In genomic region chr7:138398182-138398793, GRCm38 (mm10) we compare ENCODE assay signal across 8 mouse cellular contexts. TPM values are rescaled to one million over a fixed set of nuclear protein-coding genes. Genes with fewer than 3 reads are reported as not detected.
DNase-seq lines count a peak whose midpoint lies in the region; ATAC-seq lines count a peak whose summit lies in the region.

No protein-coding gene starts in this region.

- H3K27ac ChIP-seq in intestine, embryonic 16.5 days (ENCODE audit: low read length): no peak overlapping the region
- peak overlapping the region; percentile 63 for H3K27ac ChIP-seq in midbrain, embryonic 12.5 days (replicated peaks)
- H3K27ac ChIP-seq in stomach, embryonic 16.5 days (ENCODE audit: low read length): no peak overlapping the region

- 2% methylated on average over 21 of the region's 21 CpGs for WGBS in intestine, embryonic 16.5 days
- 2% methylated on average over 21 of the region's 21 CpGs for WGBS in midbrain, embryonic 12.5 days
- 3% methylated on average over 21 of the region's 21 CpGs for WGBS in stomach, embryonic 16.5 days

- H3K4me3 ChIP-seq in intestine, embryonic 16.5 days (ENCODE audit: low read length): peak overlapping the region; percentile 48
- peak overlapping the region; percentile 74 for H3K4me3 ChIP-seq in midbrain, embryonic 12.5 days
- peak overlapping the region; percentile 39 for H3K4me3 ChIP-seq in stomach, embryonic 16.5 days (replicated peaks; ENCODE audit: low read length)

- DNase-seq in adrenal gland, postnatal 25 days: peak; percentile 55
- DNase-seq in cerebellum, postnatal 25 days: peak; percentile 94 to 98
- peak; percentile 73 to 77 for DNase-seq in frontal cortex, postnatal 36 days (ENCODE audit: low spot score in 2 of 2)
- peak; percentile 19 to 75 for DNase-seq in left cerebral cortex, adult 9 months (ENCODE audit: low spot score in 2 of 2)
- DNase-seq in spleen, postnatal 14 days (ENCODE audit: low spot score in 2 of 2): no peak

- peaks cover 9% of the 10 kb centered on the region for H3K4me1 ChIP-seq in intestine, embryonic 16.5 days (ENCODE audit: control insufficient read depth, insufficient read depth, low read length)
- H3K4me1 ChIP-seq in midbrain, embryonic 12.5 days: peaks cover 4% of the 10 kb centered on the region
- H3K4me1 ChIP-seq in stomach, embryonic 16.5 days (ENCODE audit: control insufficient read depth, insufficient read depth, low read length): peaks cover 15% of the 10 kb centered on the region

- no peak overlapping the region for H3K9ac ChIP-seq in intestine, embryonic 16.5 days (ENCODE audit: low read depth, low read length)
- peak overlapping the region; percentile 72 for H3K9ac ChIP-seq in midbrain, embryonic 12.5 days (replicated peaks)
- H3K9ac ChIP-seq in stomach, embryonic 16.5 days (ENCODE audit: low read length): no peak overlapping the region

- H3K9me3 ChIP-seq in intestine, embryonic 16.5 days (ENCODE audit: control insufficient read depth, low read length): no peaks in the 10 kb centered on the region
- H3K9me3 ChIP-seq in midbrain, embryonic 12.5 days: no peaks in the 10 kb centered on the region
- H3K9me3 ChIP-seq in stomach, embryonic 16.5 days (replicated peaks; ENCODE audit: control insufficient read depth, low read length): no peaks in the 10 kb centered on the region

- H3K4me2 ChIP-seq in intestine, embryonic 16.5 days (ENCODE audit: low read depth, low read length): peak overlapping the region; percentile 91
- peak overlapping the region; percentile 100 for H3K4me2 ChIP-seq in midbrain, embryonic 12.5 days (replicated peaks)
- H3K4me2 ChIP-seq in stomach, embryonic 16.5 days (ENCODE audit: low read depth, low read length): peak overlapping the region; percentile 65

- 0 out of 2 replicates have a peak, but pooled peaks have one; percentile 66 for ATAC-seq in intestine, embryonic 16.5 days
- ATAC-seq in midbrain, embryonic 12.5 days (ENCODE audit: low FRiP score, low read depth): peak; percentile 78
- no peak for ATAC-seq in stomach, embryonic 16.5 days (ENCODE audit: insufficient read depth, low FRiP score)

- H3K27me3 ChIP-seq in intestine, embryonic 16.5 days (replicated peaks; ENCODE audit: control insufficient read depth, insufficient read depth, low read length): peaks cover 34% of the 10 kb centered on the region
- H3K27me3 ChIP-seq in midbrain, embryonic 12.5 days: peaks cover 25% of the 10 kb centered on the region
- peaks cover 44% of the 10 kb centered on the region for H3K27me3 ChIP-seq in stomach, embryonic 16.5 days (ENCODE audit: control insufficient read depth, insufficient read depth, low read length)

- no peaks in the 10 kb centered on the region for H3K36me3 ChIP-seq in intestine, embryonic 16.5 days (ENCODE audit: control insufficient read depth, insufficient read depth, low read length)
- H3K36me3 ChIP-seq in midbrain, embryonic 12.5 days: no peaks in the 10 kb centered on the region
- no peaks in the 10 kb centered on the region for H3K36me3 ChIP-seq in stomach, embryonic 16.5 days (ENCODE audit: control insufficient read depth, insufficient read depth, low read length)

RNA-seq across cellular contexts. Expression of gene Tcerg1l, which starts 0.8 kb away (rescaled TPM):
- total RNA-seq in adrenal gland, postnatal 25 days (2021): 0.30 TPM in 1 of 2 replicates, not detected in the other
- 0.12 TPM in 2 replicates for polyA plus RNA-seq in intestine, embryonic 16.5 days (2015; fragmentation: Nextera tagmentation; extraction: Ambion mirVana)
- 5.5 and 7.1 TPM in 2 replicates for polyA plus RNA-seq in midbrain, embryonic 12.5 days (2016; fragmentation: Nextera tagmentation; extraction: Ambion mirVana)
- polyA plus RNA-seq in stomach, embryonic 16.5 days (2015; fragmentation: Nextera tagmentation; extraction: Ambion mirVana): 0.23 and 0.36 TPM in 2 replicates

Comparison
In these comparisons a context has a peak if more than half of its experiments do, and no peak if none do; other contexts are left out.
1. DNase-seq: peak in adrenal gland, postnatal 25 days (single experiment), cerebellum, postnatal 25 days (2 of 2), frontal cortex, postnatal 36 days (2 of 2) and left cerebral cortex, adult 9 months (2 of 2); none in spleen, postnatal 14 days (0 of 2).
2. Peak in every context shown above with its lines, with median percentiles within 50 percentile points of each other: H3K4me2 ChIP-seq and H3K4me3 ChIP-seq.